Mouse (Mus musculus): ENCODE data around the gene Eid2.
A peak's percentile ranks its signal among the peaks of the same experiment; 100 is the strongest.

Eid2 gene

GRCm38 (mm10) chr7:28294481-28294880, 26.8 kb downstream of the Eid2 start:
- DNase-seq = no peak

DNA sequence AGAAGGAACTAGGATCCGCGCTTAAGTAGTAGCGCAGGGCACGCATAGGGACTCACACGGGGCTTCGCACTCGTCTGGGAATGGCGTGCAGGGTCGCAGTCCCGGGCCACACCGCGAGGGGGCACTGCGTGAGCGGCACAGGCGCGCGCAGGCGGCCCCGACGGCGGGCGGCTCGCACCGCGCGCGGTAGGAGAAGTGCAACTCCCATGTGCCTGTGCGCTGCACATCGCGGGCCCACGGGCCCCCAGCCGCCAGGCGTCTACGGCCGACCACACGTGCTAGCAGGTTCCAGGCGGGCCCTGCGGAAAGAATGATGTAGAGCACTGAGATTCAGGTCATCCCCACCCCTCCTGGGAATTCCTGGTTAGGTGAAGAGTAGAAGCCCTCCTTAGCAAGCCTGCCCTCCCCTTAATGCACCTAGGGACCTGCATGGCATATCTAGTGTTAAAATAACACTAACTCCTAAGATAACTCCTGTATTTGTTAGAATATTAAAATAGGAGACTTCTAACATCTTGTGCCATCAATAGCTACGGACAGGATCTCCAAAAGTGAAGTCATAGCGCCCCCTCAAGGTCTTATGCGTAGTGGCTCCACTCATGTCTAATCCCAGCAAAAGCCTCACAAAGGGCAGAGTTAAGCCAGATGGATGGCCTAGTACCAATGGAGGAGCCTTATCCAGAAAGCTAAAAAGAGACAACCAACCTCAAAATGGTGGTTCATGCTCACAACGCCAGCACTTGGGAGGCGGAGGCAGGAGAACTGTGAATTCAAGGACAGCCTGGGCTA, 31.4 kb downstream of the Eid2 start:
- DNase-seq = no peak

- DNase-seq = peak; percentile 34 to 58
These were observed 34.1 kb downstream of the Eid2 start, which contains the start of gene Dll3 for GRCm38 (mm10) chr7:28301616-28302433. Gene Dll3 (minus strand): TSS chr7:28302238.

DNA sequence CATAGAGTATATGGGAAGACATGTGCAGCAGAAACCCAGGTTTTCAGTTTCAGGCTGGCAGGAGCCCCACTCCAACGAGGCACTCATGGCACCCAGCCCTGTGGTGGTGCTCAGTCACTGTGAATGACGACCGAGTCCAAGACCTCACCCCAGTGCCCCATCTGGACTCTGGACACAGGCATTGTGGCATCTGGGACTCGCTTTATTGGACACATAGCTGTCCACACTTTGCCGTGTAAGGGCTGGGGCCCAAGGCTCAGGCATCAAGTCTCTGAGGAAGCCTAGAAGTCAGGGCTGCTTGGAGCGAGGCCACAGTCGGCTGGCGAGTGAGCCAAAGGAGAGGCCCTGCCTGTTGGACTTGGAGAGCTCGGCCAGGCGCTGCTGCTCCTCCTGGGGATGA, 38.0 kb downstream of the Eid2 start:
- DNase-seq = no peak

GRCm38 (mm10) chr7:28306216-28306615, 38.5 kb downstream of the Eid2 start:
- no peak for DNase-seq

GRCm38 (mm10) chr7:28309737-28310136, 42.1 kb downstream of the Eid2 start:
- no peak for DNase-seq

- DNase-seq = no peak
These were observed 43.7 kb downstream of the Eid2 start for GRCm38 (mm10) chr7:28311151-28311925.

GRCm38 (mm10) chr7:28311926-28312543, 44.4 kb downstream of the Eid2 start, which contains the start of gene Timm50:
Gene Timm50 (minus strand): TSS chr7:28312072.
- DNase-seq = peak; percentile 89 to 97

DNA sequence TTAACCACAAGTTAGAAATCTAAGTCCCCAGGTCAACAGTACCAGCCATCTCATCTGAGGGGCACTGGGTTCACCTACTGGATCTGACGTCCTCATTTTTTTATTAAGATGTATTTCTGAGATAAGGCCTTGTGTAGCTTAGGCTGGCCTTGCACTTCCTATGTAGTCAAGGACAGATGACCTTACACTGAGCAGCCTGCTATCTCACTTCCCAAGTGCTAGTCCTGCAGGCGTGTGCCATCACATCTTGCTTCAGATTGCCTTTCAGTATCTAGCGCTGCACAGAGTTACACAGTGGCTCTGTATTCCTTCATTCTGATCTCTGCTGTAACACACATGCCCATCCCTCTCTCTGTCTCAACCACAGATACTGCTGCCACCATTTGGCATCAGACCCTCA, 50.4 kb downstream of the Eid2 start:
- no peak for DNase-seq

DNA sequence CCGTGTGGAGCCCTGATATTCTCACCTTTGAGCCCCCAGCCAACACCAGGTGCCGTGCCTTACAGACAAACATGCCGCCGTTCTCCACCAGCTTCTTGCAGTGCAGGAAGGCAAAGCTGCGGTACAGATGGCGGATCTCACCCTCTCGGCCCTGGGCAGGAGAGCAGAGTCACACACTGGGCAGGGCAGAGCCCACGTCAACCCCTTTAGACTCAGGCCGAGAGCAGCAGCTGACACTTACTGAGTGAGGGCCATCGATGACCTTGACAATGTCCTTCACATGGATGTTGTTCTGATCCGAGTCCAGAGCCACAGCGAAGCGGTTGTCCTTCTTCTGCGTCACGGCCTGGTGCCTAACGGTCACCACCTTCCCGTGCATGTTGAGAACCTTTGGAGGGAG, 51.0 kb downstream of the Eid2 start:
- no peak for DNase-seq

Data from spleen, adult 18-20 months (tissue).